Mouse (Mus musculus) E14TG2a.4 (cell line): ENCODE results near the gene Usp40.

Source experiments
- CTCF ChIP-seq: conservative IDR thresholded peaks from 2 replicates; pipeline ENCODE4 v1.5.1; 2014; ENCODE audit warnings: low read length
- POU5F1 ChIP-seq: IDR thresholded peaks from 2 replicates; pipeline ENCODE4 v1.6.1; 2014; ENCODE audit warnings: low read length, borderline replicate concordance

DNA sequence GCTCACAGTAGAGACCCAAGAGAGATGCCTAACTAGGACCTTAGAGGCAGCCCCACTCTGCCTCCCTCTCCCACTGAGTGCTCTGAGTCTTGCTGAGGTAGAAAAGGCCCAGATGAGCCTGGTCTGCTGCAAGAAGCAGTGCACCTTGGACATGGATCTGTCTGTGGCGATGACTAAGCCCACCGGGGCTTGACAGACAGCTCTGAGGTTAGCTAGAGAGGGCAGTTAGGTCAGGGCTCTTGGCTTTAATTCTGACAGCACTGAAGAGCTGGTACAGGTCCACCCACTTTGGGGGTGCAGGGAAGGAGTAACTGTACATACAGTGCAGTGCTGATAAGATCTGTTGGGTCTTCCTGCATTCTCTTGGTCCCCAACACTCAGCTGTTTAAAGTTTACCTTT lies 72.8 kb downstream of the Usp40 start:
- TF ChIP-seq CTCF (no peak), POU5F1 (no peak)
